In genomic region chr1:88578231-88578620, GRCm38 (mm10) we compare ENCODE assay signal across 15 mouse cellular contexts.
"Had no signal": no experiment of that assay in that cellular context is flagged by ENCODE, and none has a peak within 500 bp of the region (broad histone marks: within the 10 kb centered on the region; RNA-seq: fewer than 3 reads in every experiment).

No protein-coding gene starts in this region.

- ATAC-seq: hindbrain, postnatal 0 days; intestine, embryonic 16.5 days; liver, embryonic 12.5 days had no signal

- DNase-seq: gastrocnemius, postnatal 14 days; gastrocnemius, postnatal 36 days; heart, adult 11 months; heart, adult 2 months; heart, postnatal 14 days; heart, postnatal 36 days; kidney, adult 11 months; kidney, adult 2 months; kidney, postnatal 10 days; kidney, postnatal 25 days; kidney, postnatal 4 days; left cerebral cortex, postnatal 4 days had no signal
